ENCODE assay signal across 8 mouse cellular contexts in genomic region chr12:3842843-3843242, GRCm38 (mm10). TPM values are rescaled to one million over a fixed set of nuclear protein-coding genes. Genes with fewer than 3 reads are reported as not detected.
DNase-seq lines count a peak whose midpoint lies in the region; ATAC-seq lines count a peak whose summit lies in the region.
"Had no signal": no experiment of that assay in that cellular context is flagged by ENCODE, and none has a peak within 500 bp of the region (broad histone marks: within the 10 kb centered on the region; RNA-seq: fewer than 3 reads in every experiment).

No protein-coding gene starts in this region.

- H3K27ac ChIP-seq in kidney, embryonic 15.5 days = peak overlapping the region; percentile 79
- peak overlapping the region; percentile 88 for H3K27ac ChIP-seq in embryonic facial prominence, embryonic 12.5 days
- peak overlapping the region; percentile 52; the same call in 1 of the 2 replicates for H3K27ac ChIP-seq in intestine, embryonic 15.5 days
- no peak overlapping the region for H3K27ac ChIP-seq in neural tube, embryonic 14.5 days (ENCODE audit: low read depth, low read length)

- H3K4me1 ChIP-seq in kidney, embryonic 15.5 days = peaks cover 26% of the 10 kb centered on the region
- H3K4me1 ChIP-seq in embryonic facial prominence, embryonic 12.5 days = peaks cover 31% of the 10 kb centered on the region
- peaks cover 29% of the 10 kb centered on the region for H3K4me1 ChIP-seq in intestine, embryonic 15.5 days (replicated peaks)
- H3K4me1 ChIP-seq in neural tube, embryonic 14.5 days (ENCODE audit: control insufficient read depth, insufficient read depth, low read length) = peaks cover 6% of the 10 kb centered on the region

- no peaks in the 10 kb centered on the region for H3K9me3 ChIP-seq in kidney, embryonic 15.5 days (replicated peaks)
- no peaks in the 10 kb centered on the region for H3K9me3 ChIP-seq in embryonic facial prominence, embryonic 12.5 days
- no peaks in the 10 kb centered on the region for H3K9me3 ChIP-seq in intestine, embryonic 15.5 days
- H3K9me3 ChIP-seq in neural tube, embryonic 14.5 days (ENCODE audit: control insufficient read depth, low read length) = no peaks in the 10 kb centered on the region

- 0 out of 2 replicates have a peak, but pooled peaks have one; percentile 11 for ATAC-seq in kidney, embryonic 15.5 days (replicated peaks; ENCODE audit: low FRiP score)
- no peak for ATAC-seq in embryonic facial prominence, embryonic 12.5 days (ENCODE audit: insufficient number of reproducible peaks, insufficient read depth, low FRiP score, low TSS enrichment)
- 0 out of 2 replicates have a peak, but pooled peaks have one; percentile 20 for ATAC-seq in intestine, embryonic 15.5 days
- ATAC-seq in neural tube, embryonic 14.5 days (ENCODE audit: low read depth) = peak; percentile 29; the same call in 1 of the 2 replicates

- H3K36me3 ChIP-seq in kidney, embryonic 15.5 days = peaks cover 71% of the 10 kb centered on the region
- H3K36me3 ChIP-seq in embryonic facial prominence, embryonic 12.5 days = peaks cover 43% of the 10 kb centered on the region
- peaks cover 35% of the 10 kb centered on the region for H3K36me3 ChIP-seq in intestine, embryonic 15.5 days
- peaks cover 4% of the 10 kb centered on the region; the same call in 1 of the 2 replicates for H3K36me3 ChIP-seq in neural tube, embryonic 14.5 days (ENCODE audit: control insufficient read depth, insufficient read depth, low read length)

- no peak overlapping the region for H3K4me3 ChIP-seq in kidney, embryonic 15.5 days (replicated peaks)
- H3K4me3 ChIP-seq in embryonic facial prominence, embryonic 12.5 days = no peak overlapping the region
- no peak overlapping the region for H3K4me3 ChIP-seq in intestine, embryonic 15.5 days (replicated peaks)
- H3K4me3 ChIP-seq in neural tube, embryonic 14.5 days (ENCODE audit: low read depth, low read length) = no peak overlapping the region

- DNase-seq in kidney, adult 11 months = no peak
- DNase-seq in spleen, postnatal 4 days (ENCODE audit: low spot score in 2 of 2) = no peak
- no peak for DNase-seq in ovary, postnatal 14 days (ENCODE audit: low spot score)
- DNase-seq: layer of hippocampus, postnatal 36 days had no signal

- H3K4me2 ChIP-seq in kidney, embryonic 15.5 days = no peak overlapping the region
- peak overlapping the region; percentile 25 for H3K4me2 ChIP-seq in embryonic facial prominence, embryonic 12.5 days (replicated peaks)
- H3K4me2 ChIP-seq in intestine, embryonic 15.5 days (replicated peaks) = 0 out of 2 replicates have a peak overlapping the region, but pooled peaks have one; percentile 0
- no peak overlapping the region for H3K4me2 ChIP-seq in neural tube, embryonic 14.5 days (ENCODE audit: low read depth, low read length)

- no peaks in the 10 kb centered on the region for H3K27me3 ChIP-seq in kidney, embryonic 15.5 days
- no peaks in the 10 kb centered on the region for H3K27me3 ChIP-seq in embryonic facial prominence, embryonic 12.5 days
- H3K27me3 ChIP-seq in intestine, embryonic 15.5 days (replicated peaks) = no peaks in the 10 kb centered on the region
- H3K27me3 ChIP-seq in neural tube, embryonic 14.5 days (ENCODE audit: control insufficient read depth, insufficient read depth, low read length) = no peaks in the 10 kb centered on the region

- no peak overlapping the region for H3K9ac ChIP-seq in kidney, embryonic 15.5 days
- H3K9ac ChIP-seq in embryonic facial prominence, embryonic 12.5 days = no peak overlapping the region
- H3K9ac ChIP-seq in intestine, embryonic 15.5 days = no peak overlapping the region
- no peak overlapping the region for H3K9ac ChIP-seq in neural tube, embryonic 14.5 days (replicated peaks; ENCODE audit: low read depth, low read length)

- WGBS in kidney, embryonic 15.5 days = 33% methylated on average over 6 of the region's 6 CpGs
- WGBS in embryonic facial prominence, embryonic 12.5 days = 17% methylated on average over 6 of the region's 6 CpGs
- 37% methylated on average over 6 of the region's 6 CpGs for WGBS in intestine, embryonic 15.5 days
- WGBS in neural tube, embryonic 14.5 days = 51% methylated on average over 6 of the region's 6 CpGs

RNA-seq across cellular contexts. Expression of gene Dnmt3a, which starts 37.0 kb away (rescaled TPM):
- 124 and 132 TPM in 2 replicates for polyA plus RNA-seq in kidney, embryonic 15.5 days (2015; fragmentation: Nextera tagmentation; extraction: Ambion mirVana)
- 220 and 229 TPM in 2 replicates for polyA plus RNA-seq in embryonic facial prominence, embryonic 12.5 days (2016; fragmentation: Nextera tagmentation; extraction: Ambion mirVana)
- 114 and 120 TPM in 2 replicates for polyA plus RNA-seq in intestine, embryonic 15.5 days (2015; fragmentation: Nextera tagmentation; extraction: Ambion mirVana)
- 53.4 and 57.1 TPM in 2 replicates for polyA plus RNA-seq in neural tube, embryonic 14.5 days (2014; fragmentation: Nextera tagmentation; extraction: Ambion mirVana)

Comparison
In these comparisons a context has a peak if more than half of its experiments do, and no peak if none do; other contexts are left out.
1. H3K4me2 ChIP-seq: peak in embryonic facial prominence, embryonic 12.5 days (single experiment) and intestine, embryonic 15.5 days (single experiment); none in kidney, embryonic 15.5 days (single experiment) and neural tube, embryonic 14.5 days (single experiment).